Mouse (Mus musculus): ENCODE data around the gene Dlgap1.

The Dlgap1 gene

GRCm38 (mm10) chr17:70629653-70630378, 660.9 kb downstream of the Dlgap1 start:
- no peak for TF ChIP-seq GATA4 (IDR thresholded peaks at IDR 0.05; ENCODE audit: insufficient replicate concordance, low read length)

GRCm38 (mm10) chr17:70633181-70633944, 664.5 kb downstream of the Dlgap1 start:
- TF ChIP-seq GATA4 (IDR thresholded peaks at IDR 0.05; ENCODE audit: insufficient replicate concordance, low read length) = no peak

GRCm38 (mm10) chr17:70643211-70643610, 674.3 kb downstream of the Dlgap1 start:
- no peak for TF ChIP-seq GATA4 (IDR thresholded peaks at IDR 0.05; ENCODE audit: insufficient replicate concordance, low read length)

- TF ChIP-seq GATA4 (IDR thresholded peaks at IDR 0.05; ENCODE audit: insufficient replicate concordance, low read length) = no peak
These were observed 677.8 kb downstream of the Dlgap1 start for GRCm38 (mm10) chr17:70646641-70647040.

- no peak for TF ChIP-seq GATA4 (IDR thresholded peaks at IDR 0.05; ENCODE audit: insufficient replicate concordance, low read length)
These were observed 692.5 kb downstream of the Dlgap1 start for GRCm38 (mm10) chr17:70661382-70661781.

- no peak for TF ChIP-seq GATA4 (IDR thresholded peaks at IDR 0.05; ENCODE audit: insufficient replicate concordance, low read length)
These were observed 695.1 kb downstream of the Dlgap1 start for GRCm38 (mm10) chr17:70663992-70664391.

GRCm38 (mm10) chr17:70664484-70665040, 695.7 kb downstream of the Dlgap1 start:
- TF ChIP-seq GATA4 (IDR thresholded peaks at IDR 0.05; ENCODE audit: insufficient replicate concordance, low read length) = no peak

GRCm38 (mm10) chr17:70673985-70674384, 705.1 kb downstream of the Dlgap1 start:
- no peak for TF ChIP-seq GATA4 (IDR thresholded peaks at IDR 0.05; ENCODE audit: insufficient replicate concordance, low read length)

GRCm38 (mm10) chr17:70676522-70676921, 707.6 kb downstream of the Dlgap1 start:
- no peak for TF ChIP-seq GATA4 (IDR thresholded peaks at IDR 0.05; ENCODE audit: insufficient replicate concordance, low read length)

- TF ChIP-seq GATA4 (IDR thresholded peaks at IDR 0.05; ENCODE audit: insufficient replicate concordance, low read length) = no peak
These were observed 714.8 kb downstream of the Dlgap1 start for GRCm38 (mm10) chr17:70683561-70684167.

- TF ChIP-seq GATA4 (IDR thresholded peaks at IDR 0.05; ENCODE audit: insufficient replicate concordance, low read length) = no peak
These were observed 721.3 kb downstream of the Dlgap1 start for GRCm38 (mm10) chr17:70690174-70690573.

GRCm38 (mm10) chr17:70690598-70690997, 721.7 kb downstream of the Dlgap1 start:
- no peak for TF ChIP-seq GATA4 (IDR thresholded peaks at IDR 0.05; ENCODE audit: insufficient replicate concordance, low read length)

- no peak for TF ChIP-seq GATA4 (IDR thresholded peaks at IDR 0.05; ENCODE audit: insufficient replicate concordance, low read length)
These were observed 738.3 kb downstream of the Dlgap1 start for GRCm38 (mm10) chr17:70706976-70707818.

- TF ChIP-seq GATA4 (IDR thresholded peaks at IDR 0.05; ENCODE audit: insufficient replicate concordance, low read length) = no peak
These were observed 738.9 kb downstream of the Dlgap1 start for GRCm38 (mm10) chr17:70707819-70708140.

- TF ChIP-seq GATA4 (IDR thresholded peaks at IDR 0.05; ENCODE audit: insufficient replicate concordance, low read length) = no peak
These were observed 740.7 kb downstream of the Dlgap1 start for GRCm38 (mm10) chr17:70709545-70709944.
